Mouse (Mus musculus) left cerebral cortex, adult 11 months (tissue): ENCODE measurements at regions not wholly inside any gene's neighbourhood (a gene's known extent, or its start where the extent isn't known, plus 50 kb on each side); places are given as distances from the start of the nearest gene placed in this dataset.
A peak's percentile ranks its signal among the peaks of the same experiment; 100 is the strongest.

Source experiments
- DNase-seq: peaks from one replicate; pipeline ENCODE4 v3.0.0; 2022; ENCODE audit warnings: low spot score

- no peak for DNase-seq
Observed at GRCm38 (mm10) chr12:10572378-10572650, 181.7 kb downstream of the Rdh14 start.

GRCm38 (mm10) chr12:10573381-10573780 is 182.8 kb downstream of the Rdh14 start:
- no peak for DNase-seq

DNA sequence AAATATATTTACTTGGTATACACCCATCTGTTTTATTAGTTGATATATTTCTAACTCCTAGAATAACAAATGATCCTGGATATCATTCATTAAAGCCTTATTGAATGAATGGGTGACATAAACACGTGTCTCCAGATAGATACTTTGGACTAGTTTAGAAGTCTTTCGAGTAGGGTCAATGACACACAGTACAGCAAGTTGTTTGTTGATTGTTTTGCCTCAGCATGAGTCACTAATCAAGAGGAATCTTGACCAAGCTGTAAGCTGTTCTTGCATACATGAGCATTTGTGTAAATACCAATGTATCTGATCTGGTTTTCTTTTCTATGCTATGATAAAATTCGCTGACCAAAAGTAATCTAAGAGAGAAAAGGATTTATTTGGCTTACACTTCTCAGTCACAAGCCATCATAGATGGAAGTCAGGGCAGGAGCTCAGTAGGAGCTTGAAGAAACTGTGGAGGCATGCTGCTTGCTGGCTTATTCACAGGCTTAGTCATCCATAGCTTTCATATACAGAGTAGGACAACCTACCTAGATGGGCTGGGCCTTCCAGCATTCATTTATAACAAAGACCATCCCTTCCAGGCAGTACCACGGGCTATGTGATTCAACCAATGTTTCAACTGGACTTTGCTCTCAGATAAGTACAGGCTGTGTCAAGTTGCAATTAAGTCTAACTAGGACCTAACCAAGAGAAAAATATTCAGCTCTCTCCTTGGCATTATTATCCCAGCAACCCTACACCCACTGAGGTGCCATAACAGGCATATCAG is 192.5 kb downstream of the Rdh14 start:
- no peak for DNase-seq

- DNase-seq = no peak
Observed at GRCm38 (mm10) chr12:10584026-10584425, 193.5 kb downstream of the Rdh14 start.

DNA sequence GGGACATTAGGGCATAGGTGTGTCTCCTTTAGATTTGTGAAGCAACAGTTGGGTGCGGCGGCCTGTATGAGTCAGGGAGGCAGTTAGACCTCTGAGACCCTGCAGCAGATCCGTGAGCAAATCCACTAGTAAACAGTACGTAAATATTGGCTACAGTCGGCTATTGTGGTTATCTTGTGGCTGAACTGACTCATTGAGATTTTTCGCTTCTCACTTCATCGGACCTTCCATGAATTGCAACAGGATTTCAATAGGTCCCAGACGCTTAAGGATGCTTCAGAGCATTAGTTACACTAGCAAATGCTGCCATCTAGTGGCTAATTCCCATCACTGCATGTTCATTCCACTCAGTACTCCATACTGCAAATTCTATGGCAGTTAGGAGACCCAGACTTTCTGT is 199.0 kb downstream of the Rdh14 start:
- peak; percentile 50 for DNase-seq

DNA sequence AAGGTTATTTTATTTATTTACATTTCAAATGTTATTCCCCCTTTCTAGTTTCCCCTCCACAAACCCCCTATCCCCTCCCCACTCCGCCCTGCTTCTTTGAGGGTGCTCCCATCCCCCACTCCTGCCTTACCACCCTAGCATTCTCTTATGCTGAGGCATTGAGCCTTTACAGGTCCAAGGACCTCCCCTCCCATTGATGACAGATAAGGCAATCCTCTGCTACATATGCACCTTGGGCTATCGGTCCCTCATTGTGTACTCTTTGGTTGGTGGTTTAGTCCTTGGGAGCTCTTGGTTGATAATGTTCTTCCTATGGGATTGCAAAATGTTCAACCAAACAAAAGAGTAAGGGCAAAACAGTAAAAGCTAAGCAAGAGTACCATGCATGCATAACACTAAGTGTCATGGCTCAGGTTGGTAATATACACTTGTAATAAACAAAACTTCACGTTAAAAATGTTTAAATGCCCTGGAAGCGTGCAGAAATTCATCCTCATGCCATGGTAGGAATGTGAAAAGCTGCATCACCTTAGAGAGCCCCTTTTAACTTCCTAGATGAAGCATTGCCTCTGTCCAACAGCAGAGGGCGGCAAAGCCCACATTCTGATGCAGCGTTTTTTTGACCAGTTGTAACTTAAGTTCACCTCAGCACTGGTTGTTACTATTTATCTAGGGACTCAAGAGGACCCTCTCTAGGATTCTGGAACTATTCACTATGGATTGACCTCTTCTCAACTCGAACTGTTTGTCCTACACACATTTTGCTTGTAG is 207.6 kb downstream of the Rdh14 start:
- DNase-seq = peak; percentile 13

GRCm38 (mm10) chr12:10600111-10600510 is 209.5 kb downstream of the Rdh14 start:
- DNase-seq = no peak

- DNase-seq = no peak
Observed at GRCm38 (mm10) chr12:10618319-10618718, 227.7 kb downstream of the Rdh14 start.

- DNase-seq = no peak
Observed at GRCm38 (mm10) chr12:10620541-10620940, 230.0 kb downstream of the Rdh14 start.

- DNase-seq = no peak
Observed at GRCm38 (mm10) chr12:10638591-10638990, 248.0 kb downstream of the Rdh14 start.

DNA sequence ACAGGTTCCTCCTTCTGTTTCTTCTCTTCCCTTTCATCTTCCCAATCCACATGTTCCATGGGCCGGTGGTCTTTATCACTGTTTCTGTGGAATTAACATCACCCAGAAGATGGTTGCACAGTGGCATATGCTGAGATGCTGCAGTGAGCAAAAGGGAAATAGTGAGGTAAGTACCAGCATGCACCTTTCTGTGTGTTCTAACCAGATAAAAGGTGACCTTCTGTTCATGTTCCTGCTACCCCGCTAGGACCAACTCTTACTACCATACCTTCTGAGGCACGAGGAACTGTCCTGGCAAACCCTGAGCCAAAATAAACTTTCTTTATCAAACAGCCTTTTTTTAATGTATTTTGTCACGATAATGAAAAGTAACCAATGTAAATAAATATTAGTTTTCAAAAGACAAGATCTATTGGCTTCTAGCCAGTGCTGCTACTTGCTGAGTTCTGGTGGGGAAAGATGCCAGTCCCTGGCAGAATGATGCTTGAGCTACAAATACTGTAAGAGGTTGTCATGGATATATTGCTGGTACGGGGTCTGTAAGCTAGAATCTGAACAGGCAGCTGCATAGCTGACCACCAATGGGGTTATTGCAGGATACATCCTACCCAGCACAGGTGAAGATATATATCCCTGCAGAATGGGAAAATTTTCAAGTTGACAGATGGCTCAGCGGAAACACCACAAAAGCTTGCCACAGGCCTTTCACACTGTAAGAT is 264.1 kb downstream of the Rdh14 start:
- DNase-seq = no peak

DNA sequence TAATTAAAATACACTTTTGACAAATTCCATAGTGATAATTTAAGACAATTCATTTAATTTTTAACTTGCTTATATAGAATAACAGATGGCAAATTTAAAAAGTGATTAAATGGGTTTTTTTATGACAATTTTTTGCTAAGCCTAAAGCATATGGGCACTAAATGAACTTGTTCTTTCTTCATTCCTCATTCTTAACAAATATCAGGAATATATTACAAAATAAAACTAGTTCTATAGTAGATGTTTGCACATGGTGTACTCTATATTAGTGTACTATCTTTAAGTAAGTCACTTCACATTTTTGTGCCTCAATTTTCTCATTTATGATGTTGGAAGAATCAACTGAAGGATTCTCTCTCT is 264.6 kb downstream of the Rdh14 start:
- no peak for DNase-seq

DNA sequence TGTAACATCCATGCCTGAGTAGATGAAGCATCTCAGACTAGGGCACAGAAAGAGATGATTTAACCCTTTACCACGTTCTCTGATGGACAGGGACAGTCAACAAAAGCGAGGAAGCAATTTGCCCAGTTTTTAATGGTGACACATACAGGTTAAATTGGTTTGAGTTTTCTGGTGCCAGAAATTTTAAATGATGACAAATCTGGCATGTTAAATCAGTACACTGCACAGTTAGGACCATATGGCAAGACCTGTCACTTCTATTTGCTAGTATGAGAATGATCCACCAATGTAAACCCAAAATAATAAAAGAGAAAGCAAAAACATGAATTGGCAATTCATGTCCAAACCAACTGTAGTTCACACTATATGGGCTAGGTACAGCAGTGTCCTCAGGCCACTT is 268.3 kb downstream of the Rdh14 start:
- no peak for DNase-seq

DNA sequence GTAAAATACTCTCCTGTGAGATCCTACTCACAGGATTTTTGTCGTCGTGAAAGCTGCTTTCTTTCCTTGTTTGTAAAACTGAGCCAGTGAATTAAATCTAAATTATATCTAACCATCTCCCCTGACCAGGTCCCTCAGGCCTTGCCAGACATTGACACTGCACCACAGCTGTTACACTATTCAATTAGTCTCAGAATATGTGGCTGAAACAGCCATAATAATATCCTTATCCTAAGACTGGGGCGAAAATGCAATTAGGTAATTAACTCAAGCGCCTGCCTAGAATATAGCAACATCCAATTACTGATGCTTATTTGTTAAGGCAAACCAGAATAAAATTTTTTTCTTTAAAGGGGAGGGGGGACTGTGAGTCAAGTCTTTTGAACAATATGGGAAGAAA is 296.2 kb downstream of the Rdh14 start:
- no peak for DNase-seq
